Mouse (Mus musculus): ENCODE measurements around the gene Banp.

DNA sequence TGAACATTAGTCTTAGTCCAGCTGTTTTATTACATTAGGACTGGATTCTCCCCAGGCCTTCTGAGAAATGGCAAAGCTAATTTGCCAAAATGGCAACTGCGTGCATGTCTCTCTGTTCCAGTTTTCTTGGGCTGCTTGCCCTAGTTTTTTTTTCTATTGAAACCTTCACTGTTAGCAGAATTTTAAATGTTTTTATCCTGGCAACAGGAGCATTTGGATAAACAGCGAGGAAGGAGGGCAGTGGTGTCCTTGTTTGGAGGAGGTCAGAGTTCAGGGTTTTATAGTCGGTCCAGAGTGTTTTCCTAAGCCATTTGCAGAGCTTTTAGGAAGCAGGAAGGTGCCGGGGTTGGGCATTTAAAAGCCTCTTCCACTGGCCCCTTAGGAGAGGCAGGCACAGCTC lies 18.4 kb downstream of the Banp start:
- TF ChIP-seq POLR2A (IDR thresholded peaks at IDR 0.05; ENCODE audit: low read depth, low read length) (no peak), ETS1 (conservative IDR thresholded peaks at IDR 0.05; ENCODE audit: low read depth, low read length) (no peak), CTCF (conservative IDR thresholded peaks at IDR 0.05 in 1 of 2, IDR thresholded peaks at IDR 0.05 in 1 of 2; ENCODE audit: low read depth in 2 of 2, low read length in 2 of 2) (no peak), HCFC1 (IDR thresholded peaks at IDR 0.05; ENCODE audit: low read depth, low read length) (no peak), PAX5 (IDR thresholded peaks at IDR 0.05; ENCODE audit: low read length) (no peak), POLR2AphosphoS2 (IDR thresholded peaks at IDR 0.05; ENCODE audit: low read depth, low read length) (no peak), RCOR1 (conservative IDR thresholded peaks at IDR 0.05; ENCODE audit: low read depth, low read length) (no peak), UBTF (IDR thresholded peaks at IDR 0.05; ENCODE audit: low read depth, low read length) (no peak), CHD2 (IDR thresholded peaks at IDR 0.05; ENCODE audit: low read length) (no peak)
